Mouse (Mus musculus): ENCODE measurements at regions not wholly inside any gene's neighbourhood (a gene's known extent, or its start where the extent isn't known, plus 50 kb on each side); places are given as distances from the start of the nearest gene placed in this dataset.

DNA sequence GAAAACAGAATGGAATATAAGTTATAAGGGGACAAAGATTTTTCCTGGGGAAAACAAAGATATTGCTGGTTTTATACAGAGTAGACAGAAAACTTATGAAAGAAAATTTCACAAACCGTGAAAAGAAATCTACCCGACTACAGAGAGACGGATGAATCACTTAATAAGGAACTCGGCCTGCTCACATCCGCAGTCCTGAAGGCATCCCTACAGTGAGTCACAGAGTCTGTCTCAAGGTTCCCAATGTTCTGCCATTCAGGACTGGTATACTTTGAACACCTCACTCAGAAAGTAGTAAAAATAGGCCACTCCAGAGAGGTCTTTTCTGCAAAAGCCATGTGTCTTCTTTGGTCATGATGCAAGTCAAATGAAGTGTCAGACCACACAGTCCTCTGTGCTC lies 463.5 kb downstream of the Sorl1 start:
- no peaks in the 10 kb centered on the region for H3K4me1 ChIP-seq (ENCODE audit: insufficient read depth, low read length)
- ATAC-seq (ENCODE audit: low FRiP score, low TSS enrichment), result no peak
- no peak overlapping the region for H3K9ac ChIP-seq (replicated peaks; ENCODE audit: low read length)
- no peaks in the 10 kb centered on the region for H3K9me3 ChIP-seq (ENCODE audit: low read length)
- H3K4me2 ChIP-seq (replicated peaks; ENCODE audit: low read depth, low read length), result no peak overlapping the region
- no peaks in the 10 kb centered on the region for H3K27me3 ChIP-seq (ENCODE audit: insufficient read depth, low read length)
- H3K36me3 ChIP-seq (ENCODE audit: insufficient read depth, low read length), result no peaks in the 10 kb centered on the region
- no peak overlapping the region for H3K27ac ChIP-seq (ENCODE audit: low read length)
- no peak overlapping the region for H3K4me3 ChIP-seq (ENCODE audit: low read length)
- WGBS, result 93% methylated on average over 5 of the region's 5 CpGs

DNA sequence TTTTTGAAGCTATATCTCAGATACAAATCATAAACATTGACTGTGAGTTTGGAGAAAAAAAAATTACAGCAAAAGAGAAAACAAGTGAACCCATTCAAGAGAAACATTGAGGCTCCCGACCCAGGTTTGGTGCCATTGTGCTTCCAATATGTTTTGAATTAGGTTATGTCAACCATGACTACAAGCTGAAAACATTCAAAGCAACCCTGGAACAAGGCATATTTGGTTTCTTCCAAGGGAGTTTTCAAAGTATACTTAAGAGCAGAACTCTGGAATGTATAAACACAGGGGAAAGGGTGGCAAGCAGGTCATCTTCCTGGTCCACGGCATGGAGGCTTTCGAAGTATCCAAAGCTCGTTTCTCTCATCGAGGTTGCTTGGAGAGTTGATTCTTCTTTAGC lies 464.1 kb downstream of the Sorl1 start:
- Histone ChIP-seq H3K4me3 (ENCODE audit: low read length) (no peak overlapping the region), H3K4me1 (ENCODE audit: insufficient read depth, low read length) (no peaks in the 10 kb centered on the region), H3K36me3 (ENCODE audit: insufficient read depth, low read length) (no peaks in the 10 kb centered on the region), H3K27me3 (ENCODE audit: insufficient read depth, low read length) (no peaks in the 10 kb centered on the region), H3K4me2 (replicated peaks; ENCODE audit: low read depth, low read length) (no peak overlapping the region), H3K9ac (replicated peaks; ENCODE audit: low read length) (no peak overlapping the region), H3K27ac (ENCODE audit: low read length) (no peak overlapping the region), H3K9me3 (ENCODE audit: low read length) (no peaks in the 10 kb centered on the region)
- ATAC-seq (ENCODE audit: low FRiP score, low TSS enrichment), result no peak
- WGBS, result 70% methylated on average over 5 of the region's 5 CpGs

DNA sequence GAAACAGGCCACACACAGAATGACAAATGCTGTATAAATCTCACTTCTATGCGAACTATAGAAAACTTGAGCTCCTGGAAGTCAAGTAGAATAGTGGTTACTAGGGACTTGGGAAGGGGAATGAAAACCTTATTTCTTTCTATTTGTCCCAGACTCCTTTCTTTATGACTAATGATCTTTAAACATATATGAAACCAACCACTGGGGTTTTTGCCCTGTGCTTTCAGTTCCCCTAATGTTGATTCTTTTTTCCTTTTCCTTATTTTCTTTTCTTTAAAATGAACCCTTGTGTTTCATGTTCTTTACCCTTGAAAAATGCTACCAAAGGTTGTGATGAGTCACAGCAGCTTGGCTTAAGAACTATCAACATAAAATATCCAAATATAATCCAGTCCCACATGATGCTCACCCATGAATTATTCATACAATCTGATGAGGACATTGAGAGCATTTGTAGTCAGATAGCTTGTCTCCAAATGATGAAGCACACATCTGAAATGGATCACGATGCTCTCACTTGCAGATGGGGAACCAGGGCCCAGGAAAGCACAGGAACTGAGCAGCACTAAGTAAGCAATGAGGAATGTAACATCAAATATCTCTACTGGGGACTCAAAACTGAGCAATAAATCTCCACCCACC lies 470.2 kb upstream of the Ubash3b start:
- H3K27ac ChIP-seq (ENCODE audit: low read length), result no peak overlapping the region
- no peaks in the 10 kb centered on the region for H3K36me3 ChIP-seq (ENCODE audit: insufficient read depth, low read length)

DNA sequence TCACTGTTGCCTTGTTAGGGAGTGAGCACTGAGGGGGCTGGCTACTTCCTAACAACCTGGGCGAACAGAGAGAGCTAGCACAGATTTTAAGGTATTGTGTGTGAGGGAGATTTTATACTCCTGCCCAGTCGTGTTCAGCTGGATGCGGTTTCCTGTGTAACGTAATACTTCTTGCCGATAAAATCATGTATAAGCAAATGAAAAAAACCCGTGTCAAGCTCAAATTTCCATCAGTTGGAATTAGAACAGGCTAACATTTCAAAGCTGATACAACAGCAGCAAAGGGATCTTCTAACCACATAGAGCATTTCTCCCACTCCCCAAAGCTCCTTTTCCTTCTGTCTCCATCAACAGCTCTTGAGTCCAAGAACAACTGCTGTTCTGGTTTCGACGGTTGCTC lies 459.8 kb upstream of the Ubash3b start:
- H3K4me3 ChIP-seq (ENCODE audit: low read length), result no peak overlapping the region
- ATAC-seq (ENCODE audit: low FRiP score, low TSS enrichment), result no peak
- H3K27ac ChIP-seq (ENCODE audit: low read length), result no peak overlapping the region
- no peaks in the 10 kb centered on the region for H3K9me3 ChIP-seq (ENCODE audit: low read length)
- H3K27me3 ChIP-seq (ENCODE audit: insufficient read depth, low read length), result no peaks in the 10 kb centered on the region
- H3K4me2 ChIP-seq (replicated peaks; ENCODE audit: low read depth, low read length), result no peak overlapping the region
- H3K36me3 ChIP-seq (ENCODE audit: insufficient read depth, low read length), result no peaks in the 10 kb centered on the region
- 39% methylated on average over 8 of the region's 8 CpGs for WGBS
- peaks cover 3% of the 10 kb centered on the region; the same call in 1 of the 2 replicates for H3K4me1 ChIP-seq (ENCODE audit: insufficient read depth, low read length)
- H3K9ac ChIP-seq (replicated peaks; ENCODE audit: low read length), result no peak overlapping the region

More for the DNA sequence above, 470.2 kb upstream of the Ubash3b start:
- Histone ChIP-seq H3K4me1 (ENCODE audit: insufficient read depth, low read length) (no peaks in the 10 kb centered on the region), H3K27me3 (ENCODE audit: insufficient read depth, low read length) (no peaks in the 10 kb centered on the region), H3K4me3 (ENCODE audit: low read length) (no peak overlapping the region), H3K9ac (replicated peaks; ENCODE audit: low read length) (no peak overlapping the region), H3K9me3 (ENCODE audit: low read length) (no peaks in the 10 kb centered on the region), H3K4me2 (replicated peaks; ENCODE audit: low read depth, low read length) (no peak overlapping the region)
- no peak for ATAC-seq (ENCODE audit: low FRiP score, low TSS enrichment)
- 70% methylated on average over 2 of the region's 2 CpGs for WGBS

GRCm38 (mm10) chr9:41614002-41614401 lies 452.5 kb upstream of the Ubash3b start:
- Histone ChIP-seq H3K9me3 (ENCODE audit: low read length) (no peaks in the 10 kb centered on the region), H3K27me3 (ENCODE audit: insufficient read depth, low read length) (no peaks in the 10 kb centered on the region), H3K4me1 (ENCODE audit: insufficient read depth, low read length) (peaks cover 20% of the 10 kb centered on the region), H3K4me2 (replicated peaks; ENCODE audit: low read depth, low read length) (no peak overlapping the region), H3K27ac (ENCODE audit: low read length) (no peak overlapping the region), H3K4me3 (ENCODE audit: low read length) (no peak overlapping the region), H3K9ac (replicated peaks; ENCODE audit: low read length) (no peak overlapping the region), H3K36me3 (ENCODE audit: insufficient read depth, low read length) (no peaks in the 10 kb centered on the region)
- no peak for ATAC-seq (ENCODE audit: low FRiP score, low TSS enrichment)
- 32% methylated on average over 7 of the region's 7 CpGs for WGBS

GRCm38 (mm10) chr9:41612802-41613550 lies 451.5 kb upstream of the Ubash3b start:
- Histone ChIP-seq H3K27ac (ENCODE audit: low read length) (no peak overlapping the region), H3K27me3 (ENCODE audit: insufficient read depth, low read length) (no peaks in the 10 kb centered on the region), H3K4me1 (ENCODE audit: insufficient read depth, low read length) (peaks cover 20% of the 10 kb centered on the region), H3K36me3 (ENCODE audit: insufficient read depth, low read length) (no peaks in the 10 kb centered on the region), H3K9me3 (ENCODE audit: low read length) (no peaks in the 10 kb centered on the region), H3K4me3 (ENCODE audit: low read length) (no peak overlapping the region), H3K4me2 (replicated peaks; ENCODE audit: low read depth, low read length) (peak overlapping the region; percentile 50; the same call in 1 of the 2 replicates), H3K9ac (replicated peaks; ENCODE audit: low read length) (no peak overlapping the region)
- ATAC-seq (ENCODE audit: low FRiP score, low TSS enrichment), result no peak
- WGBS, result 60% methylated on average over 14 of the region's 14 CpGs

DNA sequence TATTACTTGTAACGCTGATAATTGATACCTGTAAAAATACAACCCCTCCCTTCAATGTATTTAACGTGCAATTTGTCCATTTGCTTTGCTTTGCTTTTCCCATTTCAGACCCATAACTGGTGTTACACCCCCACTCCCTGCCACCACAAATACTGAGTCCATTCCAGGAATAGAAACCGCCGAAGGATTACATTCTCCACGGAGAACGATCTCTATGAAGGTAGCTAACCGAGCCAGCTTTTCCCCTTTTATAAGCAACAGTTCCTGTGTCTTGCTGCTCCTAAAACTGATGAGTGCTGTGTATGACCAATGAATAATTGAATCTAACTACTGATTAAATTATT lies 450.9 kb upstream of the Ubash3b start:
- no peak for ATAC-seq (ENCODE audit: low FRiP score, low TSS enrichment)
- Histone ChIP-seq H3K27me3 (ENCODE audit: insufficient read depth, low read length) (no peaks in the 10 kb centered on the region), H3K9ac (replicated peaks; ENCODE audit: low read length) (no peak overlapping the region), H3K9me3 (ENCODE audit: low read length) (no peaks in the 10 kb centered on the region), H3K4me1 (ENCODE audit: insufficient read depth, low read length) (peaks cover 20% of the 10 kb centered on the region), H3K4me3 (ENCODE audit: low read length) (peak overlapping the region; percentile 23), H3K27ac (ENCODE audit: low read length) (peak overlapping the region; percentile 9; the same call in 1 of the 2 replicates), H3K36me3 (ENCODE audit: insufficient read depth, low read length) (no peaks in the 10 kb centered on the region), H3K4me2 (replicated peaks; ENCODE audit: low read depth, low read length) (peak overlapping the region; percentile 50)
- 11% methylated on average over 7 of the region's 7 CpGs for WGBS

- H3K27ac ChIP-seq (ENCODE audit: low read length), result peak overlapping the region; percentile 9
- WGBS, result 9% methylated on average over 11 of the region's 11 CpGs
These were observed 450.3 kb upstream of the Ubash3b start for GRCm38 (mm10) chr9:41611534-41612451.

GRCm38 (mm10) chr9:41610347-41610746 lies 448.9 kb upstream of the Ubash3b start:
- H3K27me3 ChIP-seq (ENCODE audit: insufficient read depth, low read length), result no peaks in the 10 kb centered on the region
- no peak overlapping the region for H3K4me2 ChIP-seq (replicated peaks; ENCODE audit: low read depth, low read length)
- no peak overlapping the region for H3K9ac ChIP-seq (replicated peaks; ENCODE audit: low read length)
- H3K4me1 ChIP-seq (ENCODE audit: insufficient read depth, low read length), result peaks cover 20% of the 10 kb centered on the region
- WGBS, result 30% methylated on average over 4 of the region's 4 CpGs
- no peaks in the 10 kb centered on the region for H3K9me3 ChIP-seq (ENCODE audit: low read length)
- no peaks in the 10 kb centered on the region for H3K36me3 ChIP-seq (ENCODE audit: insufficient read depth, low read length)
- no peak overlapping the region for H3K4me3 ChIP-seq (ENCODE audit: low read length)
- H3K27ac ChIP-seq (ENCODE audit: low read length), result 0 out of 2 replicates have a peak overlapping the region, but pooled peaks have one; percentile 27
- ATAC-seq (ENCODE audit: low FRiP score, low TSS enrichment), result no peak

More at GRCm38 (mm10) chr9:41611534-41612451, 450.3 kb upstream of the Ubash3b start:
- peak overlapping the region; percentile 50 for H3K4me2 ChIP-seq (replicated peaks; ENCODE audit: low read depth, low read length)
- H3K9ac ChIP-seq (replicated peaks; ENCODE audit: low read length), result no peak overlapping the region
- no peaks in the 10 kb centered on the region for H3K36me3 ChIP-seq (ENCODE audit: insufficient read depth, low read length)
- ATAC-seq (ENCODE audit: low FRiP score, low TSS enrichment), result no peak; the same call in none of the 2 replicates
- H3K9me3 ChIP-seq (ENCODE audit: low read length), result no peaks in the 10 kb centered on the region
- H3K4me3 ChIP-seq (ENCODE audit: low read length), result peak overlapping the region; percentile 23
- no peaks in the 10 kb centered on the region for H3K27me3 ChIP-seq (ENCODE audit: insufficient read depth, low read length)
- peaks cover 20% of the 10 kb centered on the region for H3K4me1 ChIP-seq (ENCODE audit: insufficient read depth, low read length)

All from kidney, embryonic 16.5 days (tissue).